Mouse (Mus musculus) cortical plate, adult 2 months (tissue): ENCODE measurements around the gene Tbc1d8b. TPM values are rescaled to one million over a fixed set of nuclear protein-coding genes. Genes with fewer than 3 reads are reported as not detected.

Source experiments
- H3K27ac ChIP-seq: fragments of 200-500 bp; 2 replicates; pipeline ENCODE4 v1.5.1; 2012; ENCODE audit warnings: low read length, control low read depth, inconsistent platforms; ENCODE audit not compliant: insufficient read depth
- H3K4me1 ChIP-seq: fragments of 200-500 bp; 2 replicates; pipeline ENCODE4 v1.6.1; 2011; ENCODE audit warnings: low read length; ENCODE audit not compliant: control insufficient read depth, insufficient read depth
- H3K4me3 ChIP-seq: fragments of 200-500 bp; 2 replicates; pipeline ENCODE4 v1.5.1; 2011; ENCODE audit warnings: mild to moderate bottlenecking, low read length, control low read depth; ENCODE audit not compliant: insufficient read depth
- CTCF ChIP-seq: fragments of 200-500 bp; IDR thresholded peaks from 2 replicates; pipeline ENCODE4 v1.5.1; 2011; ENCODE audit warnings: mild to moderate bottlenecking, control low read depth, low read length; ENCODE audit not compliant: insufficient read depth; ENCODE audit errors: extremely low read depth
- POLR2A ChIP-seq: fragments of 200-500 bp; IDR thresholded peaks from 2 replicates; pipeline ENCODE4 v1.6.1; 2011; ENCODE audit warnings: mild to moderate bottlenecking, low read length, control low read depth; ENCODE audit not compliant: insufficient read depth; ENCODE audit errors: extremely low read depth
- polyA plus RNA-seq: library from polyadenylated mRNA; depleted of rRNA; stranded (reverse); fragments of >200 nt; gene quantifications from 2 replicates; pipeline ENCODE4 v1.2.3, GENCODE M21; 2012; rRNA removed

Tbc1d8b gene
- polyA plus RNA-seq: 1.5 and 2.0 TPM in 2 replicates

GRCm38 (mm10) chrX:139684775-139685695 lies at the start of gene Tbc1d8b:
Tbc1d8b (plus strand) TSS chrX:139684996.
- TF ChIP-seq CTCF (no peak), POLR2A (no peak)
- Histone ChIP-seq H3K4me1 (no peaks in the 10 kb centered on the region), H3K27ac (no peak within 1 kb of the TSS), H3K4me3 (peak within 1 kb of the TSS; percentile 80)

- Histone ChIP-seq H3K4me3 (no peak overlapping the region), H3K27ac (no peak overlapping the region), H3K4me1 (no peaks in the 10 kb centered on the region)
- TF ChIP-seq POLR2A (no peak), CTCF (no peak)
These were observed 45.1 kb upstream of the Tbc1d8b start for GRCm38 (mm10) chrX:139639744-139640143.

- Histone ChIP-seq H3K4me3 (no peak overlapping the region), H3K27ac (no peak overlapping the region), H3K4me1 (no peaks in the 10 kb centered on the region)
- no peak for TF ChIP-seq CTCF
- TF ChIP-seq POLR2A: no peak
These were observed 44.4 kb upstream of the Tbc1d8b start for GRCm38 (mm10) chrX:139640418-139640817.

- no peaks in the 10 kb centered on the region for H3K4me1 ChIP-seq
- H3K4me3 ChIP-seq: no peak overlapping the region
- TF ChIP-seq POLR2A (no peak), CTCF (no peak)
- no peak overlapping the region for H3K27ac ChIP-seq
These were observed 32.6 kb upstream of the Tbc1d8b start for GRCm38 (mm10) chrX:139652226-139652625.

- Histone ChIP-seq H3K4me1 (no peaks in the 10 kb centered on the region), H3K4me3 (no peak overlapping the region), H3K27ac (no peak overlapping the region)
- TF ChIP-seq CTCF (no peak), POLR2A (no peak)
These were observed 31.5 kb upstream of the Tbc1d8b start for GRCm38 (mm10) chrX:139653292-139653691.

GRCm38 (mm10) chrX:139654350-139655063 lies 30.3 kb upstream of the Tbc1d8b start:
- H3K4me3 ChIP-seq: no peak overlapping the region

GRCm38 (mm10) chrX:139662111-139662510 lies 22.7 kb upstream of the Tbc1d8b start:
- Histone ChIP-seq H3K27ac (no peak overlapping the region), H3K4me3 (no peak overlapping the region), H3K4me1 (no peaks in the 10 kb centered on the region)
- TF ChIP-seq POLR2A (no peak), CTCF (no peak)

More at GRCm38 (mm10) chrX:139654350-139655063, 30.3 kb upstream of the Tbc1d8b start:
- Histone ChIP-seq H3K27ac (no peak overlapping the region), H3K4me1 (no peaks in the 10 kb centered on the region)
- TF ChIP-seq CTCF (no peak), POLR2A (no peak)

- Histone ChIP-seq H3K4me1 (no peaks in the 10 kb centered on the region), H3K4me3 (no peak overlapping the region), H3K27ac (no peak overlapping the region)
- TF ChIP-seq POLR2A (no peak), CTCF (no peak)
These were observed 19.0 kb upstream of the Tbc1d8b start for GRCm38 (mm10) chrX:139665829-139666228.

- H3K27ac ChIP-seq: no peak overlapping the region
- TF ChIP-seq CTCF (no peak), POLR2A (no peak)
- H3K4me3 ChIP-seq: peak overlapping the region; percentile 80
- no peaks in the 10 kb centered on the region for H3K4me1 ChIP-seq
These were observed 404 bp upstream of the Tbc1d8b start for GRCm38 (mm10) chrX:139684410-139684774.

GRCm38 (mm10) chrX:139714381-139714780 lies 29.6 kb downstream of the Tbc1d8b start, which contains the start of gene Gm15013:
Gm15013 (minus strand) TSS chrX:139714481.
- no peak within 1 kb of the TSS for H3K27ac ChIP-seq
- no peak for TF ChIP-seq CTCF
- TF ChIP-seq POLR2A: no peak
- no peak within 1 kb of the TSS for H3K4me3 ChIP-seq
- H3K4me1 ChIP-seq: no peaks in the 10 kb centered on the region
